Comparison of ENCODE assay signal across 19 mouse cellular contexts in the genomic region with DNA sequence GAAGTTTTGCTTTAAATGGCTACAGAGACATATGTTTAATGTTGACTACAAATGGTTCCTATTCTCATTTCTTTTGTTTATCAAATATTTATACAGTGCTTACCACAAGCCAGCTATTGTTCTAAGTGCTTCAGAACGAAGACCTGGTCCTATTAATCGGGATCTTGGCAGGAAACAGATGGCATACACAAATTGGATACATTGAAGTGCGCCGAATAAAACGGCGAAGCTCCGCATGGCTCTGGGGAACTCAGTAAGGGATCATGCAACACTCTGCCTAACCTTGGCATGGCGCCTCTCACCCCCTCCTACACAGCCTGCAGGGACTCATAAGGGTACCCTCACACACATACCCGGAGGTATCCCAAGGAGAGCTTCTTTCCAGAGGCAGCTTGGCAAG. TPM values are rescaled to one million over a fixed set of nuclear protein-coding genes. Genes with fewer than 3 reads are reported as not detected.
DNase-seq lines count a peak whose midpoint lies in the region; ATAC-seq lines count a peak whose summit lies in the region.
"Had no signal": no experiment of that assay in that cellular context is flagged by ENCODE, and none has a peak within 500 bp of the region (broad histone marks: within the 10 kb centered on the region; RNA-seq: fewer than 3 reads in every experiment).

No protein-coding gene starts in this region.

- no peaks in the 10 kb centered on the region for H3K4me1 ChIP-seq in embryonic facial prominence, embryonic 14.5 days (ENCODE audit: control insufficient read depth, insufficient read depth, low read length)
- H3K4me1 ChIP-seq in embryonic facial prominence, embryonic 10.5 days, result no peaks in the 10 kb centered on the region
- H3K4me1 ChIP-seq in neural tube, embryonic 13.5 days (replicated peaks), result peaks cover 4% of the 10 kb centered on the region; the same call in 1 of the 2 replicates
- H3K4me1 ChIP-seq in lung, embryonic 15.5 days, result peaks cover 5% of the 10 kb centered on the region; the same call in 1 of the 2 replicates
- no peaks in the 10 kb centered on the region for H3K4me1 ChIP-seq in neural tube, embryonic 14.5 days (ENCODE audit: control insufficient read depth, insufficient read depth, low read length)
- H3K4me1 ChIP-seq: forebrain, embryonic 12.5 days; heart, embryonic 13.5 days; neural tube, embryonic 12.5 days had no signal

- no peaks in the 10 kb centered on the region for H3K36me3 ChIP-seq in embryonic facial prominence, embryonic 14.5 days (ENCODE audit: control insufficient read depth, insufficient read depth, low read length)
- no peaks in the 10 kb centered on the region for H3K36me3 ChIP-seq in embryonic facial prominence, embryonic 10.5 days (replicated peaks)
- no peaks in the 10 kb centered on the region for H3K36me3 ChIP-seq in neural tube, embryonic 13.5 days
- H3K36me3 ChIP-seq in lung, embryonic 15.5 days, result no peaks in the 10 kb centered on the region
- no peaks in the 10 kb centered on the region for H3K36me3 ChIP-seq in neural tube, embryonic 14.5 days (ENCODE audit: control insufficient read depth, insufficient read depth, low read length)
- H3K36me3 ChIP-seq: forebrain, embryonic 12.5 days; heart, embryonic 13.5 days; limb, embryonic 10.5 days; neural tube, embryonic 12.5 days had no signal

- H3K9ac ChIP-seq in embryonic facial prominence, embryonic 14.5 days (ENCODE audit: low read depth, low read length), result no peak overlapping the region
- no peak overlapping the region for H3K9ac ChIP-seq in neural tube, embryonic 13.5 days
- H3K9ac ChIP-seq in lung, embryonic 15.5 days, result no peak overlapping the region
- H3K9ac ChIP-seq in neural tube, embryonic 14.5 days (replicated peaks; ENCODE audit: low read depth, low read length), result no peak overlapping the region
- H3K9ac ChIP-seq: forebrain, embryonic 12.5 days; heart, embryonic 13.5 days; neural tube, embryonic 12.5 days had no signal

- ATAC-seq in embryonic facial prominence, embryonic 14.5 days (ENCODE audit: low read depth), result no peak
- peak; percentile 71; the same call in 1 of the 2 replicates for ATAC-seq in neural tube, embryonic 13.5 days (ENCODE audit: low read depth)
- no peak for ATAC-seq in lung, embryonic 15.5 days (ENCODE audit: borderline replicate concordance, extremely low read depth, low FRiP score, low TSS enrichment)
- ATAC-seq in neural tube, embryonic 14.5 days (ENCODE audit: low read depth), result peak; percentile 60; the same call in 1 of the 2 replicates

- H3K9me3 ChIP-seq in embryonic facial prominence, embryonic 14.5 days (ENCODE audit: control insufficient read depth, low read length), result no peaks in the 10 kb centered on the region
- no peaks in the 10 kb centered on the region for H3K9me3 ChIP-seq in embryonic facial prominence, embryonic 10.5 days
- no peaks in the 10 kb centered on the region for H3K9me3 ChIP-seq in neural tube, embryonic 13.5 days
- H3K9me3 ChIP-seq in lung, embryonic 15.5 days, result no peaks in the 10 kb centered on the region
- no peaks in the 10 kb centered on the region for H3K9me3 ChIP-seq in neural tube, embryonic 14.5 days (ENCODE audit: control insufficient read depth, low read length)
- H3K9me3 ChIP-seq: forebrain, embryonic 12.5 days; heart, embryonic 13.5 days; limb, embryonic 10.5 days; neural tube, embryonic 12.5 days had no signal

- H3K27ac ChIP-seq in embryonic facial prominence, embryonic 14.5 days (replicated peaks; ENCODE audit: low read depth, low read length), result no peak overlapping the region
- no peak overlapping the region for H3K27ac ChIP-seq in embryonic facial prominence, embryonic 10.5 days (replicated peaks)
- H3K27ac ChIP-seq in neural tube, embryonic 13.5 days (replicated peaks), result 0 out of 2 replicates have a peak overlapping the region, but pooled peaks have one; percentile 14
- peak overlapping the region; percentile 22; the same call in 1 of the 2 replicates for H3K27ac ChIP-seq in lung, embryonic 15.5 days
- H3K27ac ChIP-seq in neural tube, embryonic 14.5 days (ENCODE audit: low read depth, low read length), result 0 out of 2 replicates have a peak overlapping the region, but pooled peaks have one; percentile 1
- H3K27ac ChIP-seq: forebrain, embryonic 12.5 days; heart, embryonic 13.5 days; limb, embryonic 10.5 days; neural tube, embryonic 12.5 days had no signal

- H3K4me2 ChIP-seq in embryonic facial prominence, embryonic 14.5 days (ENCODE audit: low read depth, low read length), result no peak overlapping the region
- H3K4me2 ChIP-seq in neural tube, embryonic 13.5 days, result no peak overlapping the region
- no peak overlapping the region for H3K4me2 ChIP-seq in lung, embryonic 15.5 days
- no peak overlapping the region for H3K4me2 ChIP-seq in neural tube, embryonic 14.5 days (ENCODE audit: low read depth, low read length)
- H3K4me2 ChIP-seq: forebrain, embryonic 12.5 days; heart, embryonic 13.5 days; liver, embryonic 11.5 days; neural tube, embryonic 12.5 days had no signal

- WGBS in embryonic facial prominence, embryonic 14.5 days, result 59% methylated on average over 9 of the region's 9 CpGs
- WGBS in embryonic facial prominence, embryonic 10.5 days, result 87% methylated on average over 9 of the region's 9 CpGs
- 55% methylated on average over 9 of the region's 9 CpGs for WGBS in neural tube, embryonic 13.5 days
- WGBS in lung, embryonic 15.5 days, result 42% methylated on average over 9 of the region's 9 CpGs
- WGBS in neural tube, embryonic 14.5 days, result 52% methylated on average over 9 of the region's 9 CpGs

- H3K4me3 ChIP-seq in embryonic facial prominence, embryonic 14.5 days (ENCODE audit: low read depth, low read length), result no peak overlapping the region
- H3K4me3 ChIP-seq in embryonic facial prominence, embryonic 10.5 days, result no peak overlapping the region
- no peak overlapping the region for H3K4me3 ChIP-seq in neural tube, embryonic 13.5 days
- H3K4me3 ChIP-seq in lung, embryonic 15.5 days, result no peak overlapping the region
- no peak overlapping the region for H3K4me3 ChIP-seq in neural tube, embryonic 14.5 days (ENCODE audit: low read depth, low read length)
- H3K4me3 ChIP-seq: forebrain, embryonic 12.5 days; heart, embryonic 13.5 days; limb, embryonic 10.5 days; neural tube, embryonic 12.5 days had no signal

- peak; percentile 35 for DNase-seq in embryonic facial prominence, embryonic 14.5 days (ENCODE audit: low spot score)
- no peak for DNase-seq in embryonic facial prominence, embryonic 10.5 days (ENCODE audit: low spot score)
- DNase-seq in neural tube, embryonic 10.5 days (ENCODE audit: extremely low spot score, low spot score), result no peak
- no peak for DNase-seq in frontal cortex, postnatal 10 days (ENCODE audit: low spot score in 2 of 2)
- no peak for DNase-seq in urinary bladder, postnatal 36 days (ENCODE audit: low spot score in 2 of 2)
- DNase-seq: adrenal gland, postnatal 10 days; cerebellum, adult 11-12 months; embryo, embryonic 11 days; heart, adult 11 months; heart, postnatal 36 days; thymus, adult 2 months had no signal

- H3K27me3 ChIP-seq in embryonic facial prominence, embryonic 14.5 days (replicated peaks; ENCODE audit: control insufficient read depth, insufficient read depth, low read length), result no peaks in the 10 kb centered on the region
- no peaks in the 10 kb centered on the region for H3K27me3 ChIP-seq in embryonic facial prominence, embryonic 10.5 days (replicated peaks; ENCODE audit: low read depth, poor library complexity, severe bottlenecking)
- no peaks in the 10 kb centered on the region for H3K27me3 ChIP-seq in neural tube, embryonic 13.5 days
- no peaks in the 10 kb centered on the region for H3K27me3 ChIP-seq in lung, embryonic 15.5 days
- H3K27me3 ChIP-seq in neural tube, embryonic 14.5 days (ENCODE audit: control insufficient read depth, insufficient read depth, low read length), result no peaks in the 10 kb centered on the region
- H3K27me3 ChIP-seq: forebrain, embryonic 12.5 days; heart, embryonic 13.5 days; neural tube, embryonic 12.5 days had no signal

RNA-seq across cellular contexts. Expression of gene Fam204a, which starts 24.7 kb away (rescaled TPM):
- 44.9 and 49.2 TPM in 2 replicates for polyA plus RNA-seq in embryonic facial prominence, embryonic 14.5 days (2014; fragmentation: Nextera tagmentation; extraction: Ambion mirVana)
- 52.2 and 55.8 TPM in 2 replicates for polyA plus RNA-seq in embryonic facial prominence, embryonic 10.5 days (2016; fragmentation: Nextera tagmentation; extraction: Ambion mirVana)
- polyA plus RNA-seq in neural tube, embryonic 13.5 days (2015; fragmentation: Nextera tagmentation; extraction: Ambion mirVana), result 74.6 and 75.0 TPM in 2 replicates
- 45.4 and 48.2 TPM in 2 replicates for polyA plus RNA-seq in lung, embryonic 15.5 days (2015; fragmentation: Nextera tagmentation; extraction: Ambion mirVana)
- 71.9 and 76.0 TPM in 2 replicates for polyA plus RNA-seq in neural tube, embryonic 14.5 days (2014; fragmentation: Nextera tagmentation; extraction: Ambion mirVana)

Comparison
In these comparisons a context has a peak if more than half of its experiments do, and no peak if none do; other contexts are left out.
1. ATAC-seq: peak in neural tube, embryonic 13.5 days (single experiment) and neural tube, embryonic 14.5 days (single experiment); none in embryonic facial prominence, embryonic 14.5 days (single experiment) and lung, embryonic 15.5 days (single experiment).
2. H3K27ac ChIP-seq: peak in neural tube, embryonic 13.5 days (single experiment), lung, embryonic 15.5 days (single experiment) and neural tube, embryonic 14.5 days (single experiment); none in embryonic facial prominence, embryonic 14.5 days (single experiment) and embryonic facial prominence, embryonic 10.5 days (single experiment).